Mouse (Mus musculus): ENCODE measurements around the gene Aqp1.

Aqp1 gene

DNA sequence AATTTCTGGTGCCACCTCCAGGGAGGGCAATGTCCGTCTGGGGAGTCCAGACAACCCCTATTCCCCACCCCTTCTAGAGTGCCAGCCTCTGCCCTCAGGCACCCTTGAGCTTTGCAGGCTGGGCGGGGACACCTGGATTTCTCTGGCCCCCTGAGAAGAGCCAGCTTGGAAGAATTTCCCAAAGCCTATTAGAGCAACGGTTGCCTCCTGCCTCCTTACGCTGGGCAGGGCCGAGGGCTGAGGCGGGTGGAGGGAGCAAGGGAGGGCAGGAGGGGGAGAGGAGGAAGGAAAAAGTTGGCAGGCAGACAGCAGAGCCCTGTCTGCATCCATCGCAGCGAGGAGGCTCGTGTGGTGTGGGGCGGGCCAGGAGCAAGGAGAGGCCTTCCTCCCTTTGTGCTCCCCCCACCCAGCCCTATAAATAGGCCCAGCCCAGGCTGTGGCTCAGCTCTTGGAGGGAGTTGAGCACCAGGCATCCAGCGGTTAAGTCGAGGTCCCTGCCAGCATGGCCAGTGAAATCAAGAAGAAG is at the start of gene Aqp1:
Gene Aqp1, plus strand, starts transcription at position 444 of the 526 bp plus-strand sequence.
- DNase-seq, result peak; percentile 94

DNA sequence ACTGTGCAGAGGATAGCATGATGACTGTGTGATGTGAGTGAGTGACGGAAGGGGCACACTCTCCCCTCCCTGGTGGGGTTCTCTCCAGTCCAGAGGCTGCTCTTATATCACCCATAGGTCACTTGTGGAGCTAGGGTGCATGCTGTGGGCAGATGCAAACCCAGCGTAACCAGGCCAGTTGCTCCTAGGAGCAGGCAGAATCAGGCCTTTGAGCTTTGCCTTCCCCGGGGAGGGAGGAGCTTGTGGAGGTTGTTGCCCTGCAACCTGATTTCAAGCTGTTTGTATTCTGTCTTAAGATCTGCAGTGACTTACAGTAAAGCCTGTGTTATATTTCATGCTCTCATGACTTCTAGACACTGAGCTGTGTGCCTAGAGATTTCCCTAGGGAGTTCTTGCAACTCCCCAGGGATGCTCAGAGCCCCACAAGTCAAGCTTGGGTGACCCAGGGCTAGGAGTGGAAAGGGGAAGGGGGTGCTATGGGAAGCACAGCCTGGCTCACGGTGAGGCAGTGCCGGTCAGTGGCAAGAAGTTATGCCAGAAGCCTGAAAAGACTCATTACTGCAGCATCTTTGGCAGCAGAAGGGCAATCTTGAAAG is 48.1 kb upstream of the Aqp1 start:
- peak; percentile 66 for DNase-seq

DNA sequence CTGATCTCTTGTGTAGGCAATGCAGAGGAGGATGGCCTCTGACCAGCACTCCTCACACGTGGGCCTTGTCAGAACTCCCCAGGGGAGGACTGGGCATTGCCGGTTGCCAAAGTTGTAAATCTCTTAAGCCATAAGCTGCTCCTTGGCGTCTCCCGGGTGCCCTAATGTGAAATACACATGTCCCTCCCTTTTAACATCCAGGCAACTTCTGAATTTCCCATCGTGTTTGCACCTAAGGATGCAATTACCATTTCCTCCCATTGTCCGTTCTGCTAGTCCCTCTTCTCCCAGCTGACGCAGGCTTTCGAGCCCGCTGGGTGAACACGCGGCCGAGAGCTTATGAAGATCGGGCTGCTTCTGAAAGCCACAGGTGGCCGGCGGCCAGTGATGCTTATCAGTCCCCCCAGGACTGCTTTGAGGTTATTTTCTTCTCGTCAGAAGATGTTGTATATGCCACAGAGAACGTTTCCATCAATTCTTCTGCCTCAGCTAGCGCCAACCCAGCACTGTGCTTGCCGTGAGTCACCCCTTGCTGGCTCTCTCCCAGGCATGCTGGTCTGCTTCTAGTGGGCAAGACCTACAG is 41.6 kb upstream of the Aqp1 start:
- peak; percentile 39 for DNase-seq

DNA sequence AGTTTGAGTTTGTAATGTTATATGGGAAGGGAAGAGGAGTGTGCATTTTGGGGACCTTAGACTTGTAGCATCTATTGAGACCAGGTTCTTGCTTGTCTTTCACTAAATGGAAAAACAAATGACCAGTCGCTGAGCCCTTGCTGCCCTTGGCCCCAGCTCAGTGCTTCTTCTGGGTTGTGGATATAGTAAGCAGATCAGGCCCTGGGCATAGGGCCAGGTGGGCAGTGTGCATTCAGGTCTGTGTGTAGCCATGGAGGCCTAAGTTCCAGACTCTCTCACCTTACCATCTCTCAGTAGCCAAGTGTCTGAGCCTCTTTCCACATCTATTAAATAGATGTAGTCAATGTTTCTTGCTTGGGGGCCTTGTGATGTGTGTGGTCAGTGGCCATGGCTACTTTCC is 40.9 kb upstream of the Aqp1 start:
- DNase-seq, result no peak

DNA sequence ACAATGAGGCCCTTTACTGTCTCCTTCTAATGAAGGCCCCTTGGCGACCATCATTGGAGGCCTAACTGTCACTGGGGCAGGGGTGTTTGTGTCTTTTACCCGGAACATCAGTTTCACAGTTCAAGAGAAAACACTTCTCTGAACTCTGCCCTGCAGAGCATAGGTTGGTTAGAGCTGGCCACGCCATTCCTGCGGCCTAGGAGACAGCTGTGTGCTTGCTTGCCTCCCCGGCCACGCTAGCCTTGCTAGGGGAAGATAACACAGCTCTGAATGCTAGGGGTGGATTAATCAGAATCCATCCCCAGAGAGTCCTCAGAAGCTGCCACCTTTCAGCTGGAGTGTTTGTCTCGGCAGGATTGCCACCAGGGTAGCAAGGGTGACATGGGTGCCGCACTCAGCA is 36.8 kb upstream of the Aqp1 start:
- DNase-seq, result peak; percentile 66

DNA sequence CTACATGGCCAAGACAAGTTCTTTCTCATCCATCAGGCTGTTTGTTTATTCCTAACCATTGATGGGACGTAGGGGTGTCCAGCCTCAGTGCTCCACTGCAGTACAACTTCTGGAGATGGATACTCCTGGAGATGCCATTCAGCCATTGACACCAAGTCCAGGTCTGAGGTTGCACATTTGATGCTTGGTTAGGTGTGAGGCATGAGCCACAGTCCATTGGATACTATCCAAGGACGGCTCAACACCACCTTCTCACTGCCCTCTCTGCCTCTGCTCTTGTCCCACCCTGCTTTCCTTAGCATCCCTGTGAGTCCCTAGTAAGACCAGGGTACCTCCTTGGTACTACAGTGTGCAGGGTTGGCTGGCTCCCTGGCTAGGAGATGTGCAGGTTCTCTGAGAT is 36.3 kb upstream of the Aqp1 start:
- DNase-seq, result peak; percentile 73

DNA sequence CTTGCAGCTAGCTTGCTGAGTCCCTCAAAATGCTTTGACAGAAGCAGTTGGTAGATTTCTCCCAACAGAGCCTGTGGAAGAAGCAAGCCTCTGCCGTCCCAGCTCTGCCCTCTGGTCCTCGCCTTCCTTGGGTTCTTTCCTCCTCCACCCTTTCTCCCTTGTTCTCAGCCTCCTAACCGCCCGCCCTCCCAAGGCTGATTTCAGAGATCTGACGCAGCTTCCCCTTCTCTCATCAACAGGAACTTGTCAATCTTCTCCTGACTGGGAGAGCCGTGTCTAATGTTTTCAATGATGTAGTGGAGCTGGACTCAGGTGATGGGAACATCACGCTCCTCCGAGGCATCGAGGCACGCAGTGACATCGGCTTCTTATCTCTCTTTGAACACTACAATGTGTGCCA is 35.5 kb upstream of the Aqp1 start:
- DNase-seq, result no peak

DNA sequence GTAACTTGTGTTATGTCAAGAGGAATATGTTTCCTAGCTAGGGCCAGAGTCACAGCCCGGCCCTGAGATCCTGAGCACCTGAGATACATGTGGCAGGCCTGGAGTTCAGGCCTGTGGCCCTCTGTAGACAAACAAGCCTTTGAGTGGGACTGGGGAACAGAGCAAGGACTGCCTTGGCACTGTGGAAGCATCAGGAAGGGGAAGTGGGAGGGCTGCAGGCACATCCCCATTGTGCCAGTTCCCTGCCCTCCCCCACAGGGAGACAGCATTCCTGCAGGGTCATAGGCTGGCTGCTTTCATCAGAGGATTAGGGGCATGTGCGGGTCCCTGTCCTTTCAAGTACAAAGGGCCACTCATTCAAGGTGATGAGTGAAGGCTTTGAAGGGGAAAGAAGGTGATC is 26.1 kb upstream of the Aqp1 start:
- no peak for DNase-seq

DNA sequence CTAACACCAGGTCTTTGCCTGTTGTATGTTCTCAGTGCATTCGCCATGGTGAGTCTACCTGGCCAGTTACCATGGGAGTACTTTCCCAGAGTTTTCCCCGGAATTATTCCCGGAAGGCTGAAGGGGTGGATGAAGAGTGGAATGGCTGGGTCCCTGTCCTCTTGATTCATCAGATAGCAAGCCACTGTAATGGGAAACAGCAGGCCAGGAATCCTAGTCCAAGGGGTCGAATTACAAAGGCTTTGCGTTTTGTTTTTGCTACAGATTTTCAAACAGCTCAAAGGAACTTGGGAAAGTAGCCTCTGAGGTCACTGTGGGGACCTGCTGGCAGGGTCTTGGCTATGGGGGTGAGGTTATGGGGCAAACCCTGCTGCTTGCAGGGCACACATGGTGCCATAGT is 24.3 kb upstream of the Aqp1 start:
- DNase-seq, result no peak

DNA sequence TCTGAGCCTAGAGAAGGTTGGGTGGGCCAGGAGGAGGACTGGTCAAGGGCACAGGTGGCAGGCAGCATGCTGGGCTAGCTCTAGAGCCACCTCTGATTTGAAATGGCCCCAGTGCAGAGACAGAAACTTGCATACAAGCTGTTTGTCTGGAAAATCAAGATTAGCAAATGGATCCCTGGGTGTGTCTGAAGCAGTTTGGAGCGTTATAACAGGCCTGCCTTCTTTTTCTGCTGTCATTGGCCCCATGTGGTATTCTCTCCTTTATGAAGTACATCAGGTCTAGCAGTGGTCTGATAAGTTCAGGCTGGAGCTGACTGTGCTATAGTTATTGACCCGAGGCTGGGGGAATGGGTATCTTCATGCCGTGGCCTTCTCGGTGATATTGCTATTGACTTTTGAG is 22.3 kb upstream of the Aqp1 start:
- no peak for DNase-seq

DNA sequence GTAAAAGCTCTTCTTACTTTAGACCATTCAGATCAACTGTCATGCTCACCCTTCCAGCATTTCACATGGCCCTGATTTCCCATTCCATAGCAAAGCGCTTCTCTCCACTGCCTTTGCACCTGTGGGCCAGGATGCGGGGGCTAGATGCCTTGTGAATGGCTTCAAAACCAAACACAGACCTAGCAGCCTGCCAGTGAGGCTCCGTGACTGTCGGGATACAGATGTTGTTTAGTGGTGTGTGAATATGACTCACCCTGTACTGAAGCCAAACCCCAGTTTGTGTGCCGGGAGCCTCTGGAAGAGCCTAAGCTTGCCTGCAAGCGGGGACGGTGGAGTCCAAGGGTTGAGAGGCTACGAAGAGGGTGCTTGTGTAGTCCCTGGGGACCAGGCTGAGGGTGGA is 21.6 kb upstream of the Aqp1 start:
- DNase-seq, result no peak

DNA sequence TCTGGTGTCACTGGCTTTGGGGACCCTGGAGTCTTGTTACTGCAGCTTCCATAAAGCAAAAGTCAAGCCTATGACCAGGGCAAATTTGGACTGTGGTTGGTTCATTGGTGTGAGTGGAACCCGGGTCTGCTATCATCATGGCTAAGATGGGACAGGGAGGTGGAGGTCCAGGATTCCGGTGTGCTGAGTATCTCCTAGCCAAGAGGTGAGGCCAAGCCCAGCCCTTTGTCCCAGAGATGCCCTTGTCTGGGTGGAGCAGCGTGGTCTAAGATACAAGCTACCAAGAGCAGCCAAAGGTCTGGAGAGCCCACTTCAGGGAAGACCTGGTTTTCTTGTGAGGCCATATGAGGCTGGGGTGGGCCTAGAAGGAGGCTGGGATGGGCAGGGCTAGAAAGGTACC is 17.6 kb upstream of the Aqp1 start:
- DNase-seq, result no peak

DNA sequence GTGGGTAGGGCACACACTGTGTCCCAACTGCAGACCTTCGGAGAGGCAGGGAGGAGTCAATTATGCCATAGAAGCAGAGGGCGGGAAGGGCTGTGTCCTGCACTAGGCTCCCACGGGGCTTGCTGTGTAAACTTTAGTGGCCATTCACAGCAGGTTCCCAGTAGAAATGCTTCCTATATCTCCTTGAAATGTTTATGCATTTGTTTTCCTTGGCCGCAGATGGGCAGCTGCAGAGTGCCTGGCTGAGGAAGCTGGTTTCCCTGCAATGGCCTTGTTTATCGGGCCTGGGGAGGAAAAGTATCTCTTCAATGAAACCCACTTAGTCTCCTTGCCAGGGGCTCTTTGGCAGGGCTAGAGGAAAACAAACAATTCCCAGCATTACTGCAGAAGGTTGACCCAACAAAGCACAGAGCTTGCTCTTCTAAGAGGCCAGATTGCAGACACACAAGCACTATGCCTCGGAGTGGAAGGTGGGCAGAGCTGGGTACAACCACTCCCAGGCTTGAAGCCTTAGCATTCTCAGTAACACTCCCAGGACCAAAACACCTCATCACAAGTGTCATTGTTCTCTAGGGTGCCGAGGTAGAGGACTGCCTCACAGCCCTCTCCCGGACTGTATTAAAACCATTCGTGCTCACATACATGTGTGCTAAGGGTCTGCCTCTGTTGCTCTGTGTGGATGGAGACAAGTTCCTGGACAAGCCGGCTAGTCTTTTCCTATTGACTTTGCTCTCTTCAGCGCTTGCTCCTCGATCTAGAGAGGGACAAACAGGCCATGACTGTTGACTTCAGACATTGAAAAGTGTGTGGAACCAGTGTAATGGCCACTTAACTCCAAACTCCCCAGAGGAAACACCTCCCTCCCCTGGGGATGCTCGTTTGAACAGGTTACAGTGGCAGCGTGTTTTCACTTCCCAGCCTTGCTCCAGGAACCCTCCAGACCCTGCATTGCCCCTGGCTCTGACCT is 16.4 kb upstream of the Aqp1 start:
- DNase-seq, result no peak

DNA sequence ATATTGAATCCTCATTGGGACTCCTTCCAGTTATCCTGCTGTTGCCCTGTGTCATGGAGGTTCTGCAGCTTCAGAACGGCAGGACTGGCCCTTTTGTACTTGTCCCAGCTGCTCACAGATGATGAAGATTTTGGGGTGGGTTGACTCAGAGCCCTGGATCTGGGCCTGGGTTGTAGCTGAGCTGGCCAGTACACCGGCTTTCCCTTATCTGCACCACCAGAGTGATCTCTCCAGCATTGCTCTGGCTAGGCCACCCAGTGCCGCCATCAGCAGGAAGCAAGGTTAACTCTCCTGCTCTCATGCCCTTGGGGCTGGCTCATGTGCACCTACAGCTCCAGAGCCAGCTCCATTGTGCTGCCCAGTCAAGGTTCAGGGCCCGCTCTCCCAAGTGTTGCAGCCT is 15.3 kb upstream of the Aqp1 start:
- DNase-seq, result no peak

DNA sequence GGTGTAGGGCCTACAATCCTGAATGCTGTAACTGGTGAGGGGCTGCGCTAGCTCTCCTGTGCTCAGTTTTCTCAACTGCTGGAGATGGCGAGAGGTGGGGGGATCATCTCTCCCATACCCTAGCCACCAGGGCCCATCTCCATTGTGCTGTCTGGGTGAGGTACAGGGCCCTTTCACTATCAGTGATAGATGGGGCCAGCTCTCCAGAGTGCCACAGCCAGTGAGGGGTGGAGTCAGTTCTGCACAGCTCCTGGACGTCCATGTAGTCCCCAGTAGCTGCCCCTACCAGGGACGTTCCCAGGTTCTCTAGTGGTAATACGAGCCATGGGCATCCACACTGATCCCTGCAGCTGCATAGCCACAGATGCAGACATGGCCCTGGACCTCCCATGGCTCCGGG is 14.7 kb upstream of the Aqp1 start:
- no peak for DNase-seq

DNA sequence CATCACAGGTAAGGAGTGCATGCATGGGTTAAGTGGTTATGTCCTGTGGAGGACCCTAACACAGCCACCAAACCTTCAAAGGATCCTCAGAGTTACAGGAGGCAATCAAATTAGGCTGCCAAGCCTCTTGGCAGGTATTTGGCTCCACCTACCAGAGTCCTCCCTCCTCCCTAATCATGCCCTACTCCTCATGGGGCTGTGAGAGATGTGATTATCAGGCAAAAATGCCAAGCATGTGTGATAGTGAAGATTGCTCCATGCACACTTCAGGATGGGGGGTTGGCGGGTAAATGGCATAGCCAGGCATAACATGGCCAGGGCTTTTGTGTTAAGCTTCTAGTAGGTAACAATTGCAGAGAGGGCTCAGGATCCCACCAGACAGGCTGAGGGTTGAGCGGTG is 13.3 kb upstream of the Aqp1 start:
- no peak for DNase-seq

DNA sequence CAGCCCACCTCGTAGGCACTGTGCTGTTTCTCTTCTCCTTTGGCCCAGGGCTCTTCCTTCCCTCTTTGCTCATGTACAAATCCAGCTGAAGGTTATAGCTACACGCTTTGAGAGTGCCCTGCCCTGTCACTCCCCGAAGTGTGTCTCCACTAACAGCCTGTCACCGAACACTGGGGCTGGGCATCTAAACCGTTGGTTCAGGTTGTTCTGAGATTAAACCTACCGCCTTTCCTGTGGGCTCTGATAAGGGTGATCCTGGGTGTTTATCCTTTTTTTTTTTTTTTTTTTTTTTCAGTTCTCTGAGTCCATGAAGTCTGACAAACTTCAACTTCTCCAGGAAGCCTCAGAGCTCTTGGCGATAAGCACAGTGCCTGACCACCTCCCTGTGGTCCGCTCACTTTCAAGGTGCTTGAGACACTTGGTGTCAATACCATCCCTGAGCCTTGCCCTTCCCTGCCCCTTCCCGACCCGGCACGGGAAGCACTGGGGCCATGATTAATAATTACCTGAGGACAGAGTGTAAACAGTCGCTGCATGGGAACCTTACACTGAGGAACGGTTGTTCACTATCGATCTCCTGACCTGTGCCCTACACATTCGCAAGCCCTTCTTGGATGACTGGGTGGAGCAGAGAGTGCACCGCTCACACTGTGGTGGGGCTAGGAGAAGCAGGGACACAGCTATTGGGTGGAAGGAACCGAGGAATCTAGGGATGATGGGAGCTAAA is 12.2 kb upstream of the Aqp1 start:
- DNase-seq, result peak; percentile 81

DNA sequence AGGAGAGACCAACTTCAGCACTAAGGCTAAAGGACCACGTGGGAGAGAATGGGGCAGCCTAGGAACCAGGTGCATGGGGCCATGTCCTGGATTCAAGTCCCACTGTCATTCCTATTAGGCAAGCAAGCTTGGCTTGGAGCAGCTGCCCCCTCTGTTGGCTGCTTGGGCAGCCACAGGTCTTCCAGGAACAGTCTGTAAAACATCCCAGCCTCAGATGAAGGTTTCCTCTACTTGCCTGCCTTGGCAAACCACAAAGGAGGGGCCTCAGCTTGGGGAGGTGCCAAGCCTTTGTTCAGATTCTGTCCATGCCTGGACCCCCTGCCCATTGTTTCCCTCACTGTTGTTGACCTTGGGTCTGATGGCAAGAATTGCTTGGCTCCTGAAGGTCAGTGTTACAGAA is 11.4 kb upstream of the Aqp1 start:
- DNase-seq, result no peak

DNA sequence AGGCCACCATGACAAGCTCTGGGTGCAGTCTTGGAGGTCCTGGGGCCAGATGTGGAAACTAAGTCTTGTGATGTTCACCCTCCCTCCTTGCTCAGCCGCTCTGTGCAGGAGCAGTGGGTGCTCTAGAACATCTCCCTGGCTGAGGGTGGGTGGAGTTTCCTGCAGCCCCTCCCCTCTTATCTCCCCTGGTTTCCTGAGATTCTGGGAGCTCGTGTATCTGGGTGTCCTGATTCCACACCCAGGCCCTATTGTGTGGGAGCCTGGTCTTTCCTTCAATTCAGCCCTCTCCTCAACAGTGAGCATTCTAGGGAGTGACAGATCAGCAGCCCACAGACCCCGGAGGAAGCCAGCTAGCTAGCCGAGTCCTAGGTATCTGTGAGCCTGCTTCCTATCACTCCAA is 9.9 kb upstream of the Aqp1 start:
- DNase-seq, result no peak

DNA sequence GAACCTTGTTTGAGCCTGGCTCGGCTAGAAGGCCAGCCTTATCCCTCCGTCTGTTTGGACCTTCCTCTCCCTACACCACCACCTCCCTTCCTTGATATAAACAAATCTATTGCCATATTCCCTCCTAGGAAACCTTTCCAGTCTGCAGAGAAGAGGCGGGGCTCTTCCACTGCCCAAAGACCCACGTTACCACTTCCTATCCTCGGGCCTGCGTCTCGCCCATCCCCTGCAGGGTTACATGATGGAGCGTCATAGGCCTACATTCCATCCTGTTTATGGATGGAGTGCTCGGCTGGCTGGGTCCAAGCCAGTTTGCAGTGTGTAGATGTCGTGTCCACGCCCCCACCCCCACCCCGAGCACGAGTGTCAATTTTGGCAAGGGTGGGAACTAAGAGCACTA is 8.9 kb upstream of the Aqp1 start:
- DNase-seq, result no peak

DNA sequence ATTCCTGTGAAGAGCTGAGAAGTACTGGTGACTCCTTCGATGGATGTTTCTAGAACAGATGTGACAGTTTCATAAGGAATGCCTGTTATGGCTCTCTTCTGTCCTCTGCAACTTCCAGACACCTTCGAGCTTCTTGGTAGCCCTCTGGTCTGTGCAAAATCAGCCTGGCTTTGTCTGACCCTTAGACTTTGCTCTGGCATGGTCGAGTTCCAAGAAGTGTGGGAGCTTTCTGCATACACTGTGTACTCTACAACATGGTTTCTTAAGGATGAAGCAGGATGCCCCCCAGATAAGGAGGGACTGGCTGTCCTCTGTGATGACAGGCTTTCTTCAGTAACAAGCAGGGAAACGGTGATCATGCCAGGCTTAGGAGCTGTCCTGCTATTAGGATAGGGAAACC is 8.1 kb upstream of the Aqp1 start:
- peak; percentile 88 for DNase-seq

DNA sequence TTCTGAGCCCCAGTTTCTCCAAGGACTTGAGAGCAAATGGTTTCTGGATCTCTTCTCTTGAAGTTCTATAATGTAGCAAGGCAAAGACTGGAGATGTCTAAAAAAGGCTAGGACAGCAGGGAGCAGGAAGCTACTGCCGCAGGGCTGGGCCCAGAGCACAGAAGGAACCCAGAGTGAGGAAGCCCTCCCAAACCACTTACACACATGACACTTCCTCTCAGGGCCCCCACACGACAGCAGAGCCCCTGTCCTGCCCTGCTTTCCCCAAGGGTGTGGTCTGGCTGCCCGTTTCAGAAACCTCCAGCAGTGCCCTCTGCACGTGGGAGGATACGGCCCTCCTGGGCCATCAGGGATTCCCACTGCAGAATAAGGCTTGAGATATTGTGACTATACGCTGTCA is 4.9 kb upstream of the Aqp1 start:
- no peak for DNase-seq

DNA sequence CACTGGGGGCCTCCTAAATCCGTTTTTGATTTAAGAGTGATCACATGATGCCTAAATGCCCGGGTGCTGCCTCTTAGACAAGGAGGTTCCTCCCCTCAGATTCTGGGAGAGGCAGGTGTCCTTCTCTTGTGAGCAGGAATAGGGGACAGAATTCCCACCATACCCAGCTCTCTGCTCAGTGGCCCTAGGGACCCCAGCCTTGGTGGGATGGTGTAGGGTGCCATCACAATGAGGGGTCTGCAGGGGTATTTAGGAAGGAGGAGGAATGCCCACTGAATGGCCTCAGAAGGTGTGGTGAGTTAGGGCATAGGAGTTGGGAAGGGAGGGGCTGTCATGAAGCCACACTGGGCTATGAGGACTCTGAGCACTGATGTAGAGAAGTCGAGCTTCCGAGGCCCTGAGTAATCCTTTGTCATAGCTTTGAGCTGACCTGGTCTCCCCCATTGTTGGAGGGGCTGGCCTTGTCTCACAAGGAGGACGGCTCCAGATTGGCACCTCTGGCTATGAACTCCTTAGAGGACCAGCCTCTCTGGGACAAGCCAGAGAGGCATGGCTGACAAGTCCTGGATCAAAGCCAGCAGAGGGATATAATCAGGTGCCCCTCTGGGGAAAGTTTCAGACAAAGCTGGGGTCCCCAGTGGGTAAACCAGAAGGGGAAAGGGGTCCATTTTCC is 4.0 kb upstream of the Aqp1 start:
- DNase-seq, result no peak
